Mouse (Mus musculus): Measurements from ENCODE around the gene L3mbtl1. TPM values are rescaled to one million over a fixed set of nuclear protein-coding genes. Genes with fewer than 3 reads are reported as not detected.

The L3mbtl1 gene
- polyA plus RNA-seq, 1 experiment from 2014 or later = 0.41 TPM

DNA sequence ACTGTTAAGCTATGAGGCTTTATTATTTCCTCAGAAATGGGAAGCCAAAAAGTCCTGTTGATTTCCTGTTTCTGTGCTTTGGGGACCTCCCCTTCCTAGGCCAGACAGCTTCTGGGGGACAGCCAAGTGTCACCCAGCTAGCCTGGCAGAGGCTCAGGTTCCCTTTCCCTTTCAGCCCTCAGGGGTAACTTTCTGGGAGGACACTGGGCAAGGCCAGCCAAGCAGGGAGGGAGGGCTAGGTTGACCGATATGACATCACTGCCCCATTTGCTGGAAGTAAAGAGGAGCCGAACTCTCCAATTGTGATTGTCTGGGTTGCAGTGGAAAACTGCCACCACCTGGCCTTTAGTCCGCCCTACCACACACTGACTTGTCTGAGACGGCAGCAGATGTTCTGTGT is 32.7 kb downstream of the L3mbtl1 start:
- H3K27ac ChIP-seq = no peak overlapping the region
- no peak overlapping the region for H3K4me2 ChIP-seq (replicated peaks)
- H3K9me3 ChIP-seq (replicated peaks) = no peaks in the 10 kb centered on the region
- H3K4me3 ChIP-seq = no peak overlapping the region
- H3K4me1 ChIP-seq = peaks cover 26% of the 10 kb centered on the region
- H3K9ac ChIP-seq = no peak overlapping the region
- ATAC-seq (ENCODE audit: low FRiP score) = no peak
- H3K27me3 ChIP-seq = no peaks in the 10 kb centered on the region
- no peaks in the 10 kb centered on the region for H3K36me3 ChIP-seq
- WGBS = 62% methylated on average over 4 of the region's 4 CpGs

DNA sequence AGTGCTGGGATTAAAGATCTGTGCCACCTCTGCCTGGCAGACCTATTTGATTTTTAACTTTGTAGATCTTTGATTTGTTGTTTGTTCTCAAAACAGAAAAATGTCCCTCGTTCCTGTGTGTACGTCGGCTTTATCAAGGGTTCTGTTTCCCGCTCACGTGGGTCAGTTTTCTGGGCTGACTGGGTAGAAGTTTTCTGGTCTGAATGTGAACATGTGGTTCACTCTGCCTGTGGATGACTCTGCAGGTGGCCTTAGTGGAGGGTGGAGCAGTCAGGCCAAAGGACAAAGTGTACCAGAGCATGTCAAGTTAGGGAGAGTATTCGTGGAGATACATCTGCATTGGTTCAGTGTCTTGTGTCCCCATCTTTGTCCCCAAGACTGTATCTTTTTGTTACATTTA is 41.1 kb downstream of the L3mbtl1 start:
- Histone ChIP-seq H3K27me3 (no peaks in the 10 kb centered on the region), H3K36me3 (no peaks in the 10 kb centered on the region), H3K4me2 (replicated peaks) (no peak overlapping the region), H3K9ac (no peak overlapping the region), H3K27ac (no peak overlapping the region), H3K4me3 (no peak overlapping the region), H3K9me3 (replicated peaks) (no peaks in the 10 kb centered on the region), H3K4me1 (no peaks in the 10 kb centered on the region)
- ATAC-seq (ENCODE audit: low FRiP score) = no peak
- WGBS = 92% methylated on average over 6 of the region's 6 CpGs

DNA sequence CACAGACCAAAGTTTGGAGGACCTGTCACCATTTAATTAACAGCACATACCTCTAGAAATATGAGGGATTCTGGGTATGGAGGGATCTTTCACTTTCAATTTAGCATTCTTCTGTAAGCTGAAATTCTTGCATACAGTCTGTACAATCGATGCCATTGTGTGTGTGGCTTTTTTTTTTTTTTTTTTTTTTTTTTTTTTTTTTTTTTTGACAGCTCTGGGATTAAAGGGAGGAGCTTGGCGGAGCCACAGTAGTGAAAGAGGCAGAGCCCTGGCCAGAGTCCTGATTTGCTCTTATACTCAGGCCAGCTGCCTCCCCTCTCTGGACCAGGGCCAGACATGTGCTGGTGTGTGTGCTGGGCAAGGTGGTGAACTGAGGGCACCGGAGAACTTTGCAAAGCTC is 42.7 kb downstream of the L3mbtl1 start:
- Histone ChIP-seq H3K27ac (no peak overlapping the region), H3K4me2 (replicated peaks) (no peak overlapping the region), H3K27me3 (no peaks in the 10 kb centered on the region), H3K9ac (no peak overlapping the region), H3K4me3 (no peak overlapping the region), H3K9me3 (replicated peaks) (no peaks in the 10 kb centered on the region), H3K36me3 (no peaks in the 10 kb centered on the region), H3K4me1 (no peaks in the 10 kb centered on the region)
- no peak for ATAC-seq (ENCODE audit: low FRiP score)
- 63% methylated on average over 3 of the region's 3 CpGs for WGBS

- Histone ChIP-seq H3K36me3 (no peaks in the 10 kb centered on the region), H3K27ac (no peak overlapping the region), H3K4me3 (no peak overlapping the region), H3K4me1 (no peaks in the 10 kb centered on the region), H3K9me3 (replicated peaks) (no peaks in the 10 kb centered on the region), H3K9ac (no peak overlapping the region), H3K4me2 (replicated peaks) (no peak overlapping the region), H3K27me3 (no peaks in the 10 kb centered on the region)
- WGBS = 84% methylated on average over 3 of the region's 3 CpGs
- no peak for ATAC-seq (ENCODE audit: low FRiP score)
Observed at GRCm38 (mm10) chr2:162986764-162987163, 43.5 kb downstream of the L3mbtl1 start.

DNA sequence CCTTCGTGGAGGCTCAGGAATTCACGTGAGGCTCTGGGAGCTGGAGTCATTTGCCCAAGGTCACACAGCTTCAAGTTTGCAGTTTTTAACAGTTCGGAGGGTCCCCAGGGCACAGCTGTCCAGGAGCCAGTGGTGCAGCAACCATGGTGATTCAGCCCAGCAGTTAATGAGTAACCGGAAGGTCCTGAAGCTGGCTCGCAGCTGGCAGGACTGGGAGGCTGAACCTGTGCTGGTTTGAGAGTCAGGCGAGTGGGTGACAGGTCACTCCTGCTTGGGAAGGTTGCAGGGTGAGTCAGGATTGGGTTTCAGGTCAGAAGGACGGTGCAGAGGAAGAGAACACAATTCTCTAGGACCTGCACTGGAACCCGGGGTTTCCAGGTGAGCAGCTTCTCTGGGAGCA is 43.9 kb downstream of the L3mbtl1 start, which contains the start of gene Sgk2:
Sgk2 (plus strand) TSS at position 113 of the 400 bp plus-strand sequence.
- H3K36me3 ChIP-seq = no peaks in the 10 kb centered on the region
- H3K9ac ChIP-seq = no peak within 1 kb of the TSS
- no peak within 1 kb of the TSS for H3K4me2 ChIP-seq (replicated peaks)
- no peaks in the 10 kb centered on the region for H3K9me3 ChIP-seq (replicated peaks)
- no peak within 1 kb of the TSS for H3K4me3 ChIP-seq
- ATAC-seq (ENCODE audit: low FRiP score) = no peak
- 59% methylated on average over 8 of the region's 8 CpGs for WGBS
- no peaks in the 10 kb centered on the region for H3K27me3 ChIP-seq
- no peaks in the 10 kb centered on the region for H3K4me1 ChIP-seq
- H3K27ac ChIP-seq = no peak within 1 kb of the TSS

- H3K36me3 ChIP-seq = no peaks in the 10 kb centered on the region
- no peak overlapping the region for H3K4me3 ChIP-seq
- H3K4me2 ChIP-seq (replicated peaks) = no peak overlapping the region
- no peak for ATAC-seq (ENCODE audit: low FRiP score)
- H3K27me3 ChIP-seq = no peaks in the 10 kb centered on the region
- no peaks in the 10 kb centered on the region for H3K4me1 ChIP-seq
- H3K9me3 ChIP-seq (replicated peaks) = no peaks in the 10 kb centered on the region
- 87% methylated on average over 4 of the region's 4 CpGs for WGBS
- H3K9ac ChIP-seq = no peak overlapping the region
- no peak overlapping the region for H3K27ac ChIP-seq
Observed at GRCm38 (mm10) chr2:162988235-162988634, 45.0 kb downstream of the L3mbtl1 start.

DNA sequence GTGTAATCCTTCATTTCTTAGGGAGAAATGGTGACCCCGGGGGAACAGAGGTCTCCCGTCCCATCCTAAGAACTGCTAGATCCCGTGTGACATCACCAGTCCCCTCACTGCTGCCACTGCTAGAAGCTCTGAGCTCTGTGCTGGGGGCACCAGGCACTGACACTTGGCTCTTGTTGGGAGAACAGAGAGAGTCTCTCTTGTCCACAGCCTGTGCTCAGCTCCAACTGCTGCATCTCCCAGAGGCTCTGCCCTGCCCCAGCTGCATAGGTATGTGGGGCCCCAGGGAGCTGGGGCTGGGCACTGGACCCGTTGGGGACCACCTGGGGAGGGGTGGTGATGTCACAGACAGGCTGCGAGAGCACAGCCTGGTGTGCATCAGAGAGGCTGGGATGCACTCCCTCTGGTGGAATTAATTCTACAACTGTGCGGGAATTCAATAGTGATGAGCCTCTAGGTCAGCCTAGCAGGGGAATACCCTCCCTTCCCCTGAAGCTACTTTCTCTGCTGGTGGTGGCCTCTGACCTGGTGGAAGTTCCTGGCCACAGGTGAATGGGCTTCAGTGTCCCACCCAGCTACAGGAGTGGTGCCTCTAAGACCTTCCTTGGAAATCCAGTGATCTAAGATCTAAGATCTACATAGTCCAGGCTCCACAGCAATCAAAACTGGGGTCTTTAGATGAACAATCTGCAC is 48.3 kb downstream of the L3mbtl1 start:
- Histone ChIP-seq H3K4me3 (no peak overlapping the region), H3K4me2 (replicated peaks) (no peak overlapping the region), H3K4me1 (no peaks in the 10 kb centered on the region), H3K9me3 (replicated peaks) (no peaks in the 10 kb centered on the region), H3K27me3 (0 out of 2 replicates have a peak, but pooled peaks cover 3% of the 10 kb centered on the region), H3K27ac (no peak overlapping the region), H3K9ac (no peak overlapping the region), H3K36me3 (no peaks in the 10 kb centered on the region)
- WGBS = 28% methylated on average over 6 of the region's 6 CpGs
- no peak for ATAC-seq (ENCODE audit: low FRiP score)

DNA sequence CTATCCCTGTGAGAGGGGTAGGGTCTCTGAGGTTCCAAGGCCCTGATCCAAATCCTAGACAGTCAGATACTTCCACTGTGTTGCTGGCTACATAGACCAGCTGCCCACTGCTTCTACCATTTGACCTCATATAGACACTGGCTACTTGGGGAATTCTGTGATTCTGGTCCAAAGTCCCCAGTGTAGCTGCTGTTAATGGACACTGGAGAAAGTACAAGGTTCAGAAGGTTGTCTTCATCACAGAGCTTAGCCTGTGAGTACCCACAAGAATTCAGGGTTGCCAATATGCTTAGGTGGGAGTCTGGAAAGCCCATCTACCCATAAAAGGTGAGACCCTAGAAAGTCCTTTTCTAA is 48.8 kb downstream of the L3mbtl1 start:
- Histone ChIP-seq H3K9ac (no peak overlapping the region), H3K27me3 (0 out of 2 replicates have a peak, but pooled peaks cover 3% of the 10 kb centered on the region), H3K27ac (no peak overlapping the region), H3K36me3 (no peaks in the 10 kb centered on the region), H3K9me3 (replicated peaks) (no peaks in the 10 kb centered on the region), H3K4me3 (no peak overlapping the region), H3K4me1 (no peaks in the 10 kb centered on the region), H3K4me2 (replicated peaks) (no peak overlapping the region)
- ATAC-seq (ENCODE audit: low FRiP score) = no peak

GRCm38 (mm10) chr2:162993881-162994616 is 50.8 kb downstream of the L3mbtl1 start:
- H3K27ac ChIP-seq = no peak overlapping the region
- H3K4me2 ChIP-seq (replicated peaks) = no peak overlapping the region
- no peak overlapping the region for H3K9ac ChIP-seq
- no peak for ATAC-seq (ENCODE audit: low FRiP score)
- H3K27me3 ChIP-seq = 0 out of 2 replicates have a peak, but pooled peaks cover 3% of the 10 kb centered on the region
- no peaks in the 10 kb centered on the region for H3K9me3 ChIP-seq (replicated peaks)
- H3K4me1 ChIP-seq = peaks cover 5% of the 10 kb centered on the region; the same call in 1 of the 2 replicates
- 83% methylated on average over 9 of the region's 9 CpGs for WGBS
- H3K4me3 ChIP-seq = no peak overlapping the region
- H3K36me3 ChIP-seq = no peaks in the 10 kb centered on the region

DNA sequence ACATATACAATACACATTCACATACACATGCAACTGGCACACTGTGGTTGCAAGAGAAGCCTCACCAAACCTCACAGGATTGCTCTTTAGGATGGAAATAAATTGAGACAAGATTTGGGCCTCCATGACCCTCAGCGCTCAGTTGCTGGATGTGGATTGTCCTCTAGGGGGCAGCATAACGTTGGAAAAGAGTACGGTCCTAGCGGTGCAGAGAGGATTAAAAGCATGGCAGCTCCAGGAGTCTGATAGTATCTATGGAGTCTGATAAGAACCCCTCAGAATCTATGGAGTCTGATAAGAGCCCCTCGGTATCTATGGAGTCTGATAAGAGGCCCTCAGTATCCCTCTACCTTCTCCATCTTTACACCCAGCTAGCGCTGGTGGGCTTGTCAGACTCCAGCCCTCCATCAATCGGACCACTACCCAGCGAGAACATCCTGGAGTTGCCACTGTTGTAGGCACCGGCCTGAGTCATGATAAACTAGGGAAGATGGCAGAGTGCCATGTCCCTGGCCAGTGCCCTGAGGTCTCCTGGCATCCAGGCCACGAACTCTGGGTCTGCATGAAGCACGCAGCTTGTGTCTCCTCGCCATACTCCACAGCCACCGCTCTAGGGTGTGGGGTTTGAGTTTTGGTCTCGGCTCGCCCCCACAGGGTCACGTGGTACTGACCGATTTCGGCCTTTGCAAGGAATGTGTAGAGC is 55.4 kb downstream of the L3mbtl1 start:
- H3K4me2 ChIP-seq (replicated peaks) = peak overlapping the region; percentile 39
- 0 out of 2 replicates have a peak, but pooled peaks cover 3% of the 10 kb centered on the region for H3K27me3 ChIP-seq
- peak overlapping the region; percentile 12 for H3K4me3 ChIP-seq
- H3K27ac ChIP-seq = no peak overlapping the region
- no peaks in the 10 kb centered on the region for H3K9me3 ChIP-seq (replicated peaks)
- 29% methylated on average over 18 of the region's 18 CpGs for WGBS
- peaks cover 5% of the 10 kb centered on the region; the same call in 1 of the 2 replicates for H3K4me1 ChIP-seq
- H3K9ac ChIP-seq = no peak overlapping the region
- H3K36me3 ChIP-seq = no peaks in the 10 kb centered on the region
- ATAC-seq (ENCODE audit: low FRiP score) = peak; percentile 56

DNA sequence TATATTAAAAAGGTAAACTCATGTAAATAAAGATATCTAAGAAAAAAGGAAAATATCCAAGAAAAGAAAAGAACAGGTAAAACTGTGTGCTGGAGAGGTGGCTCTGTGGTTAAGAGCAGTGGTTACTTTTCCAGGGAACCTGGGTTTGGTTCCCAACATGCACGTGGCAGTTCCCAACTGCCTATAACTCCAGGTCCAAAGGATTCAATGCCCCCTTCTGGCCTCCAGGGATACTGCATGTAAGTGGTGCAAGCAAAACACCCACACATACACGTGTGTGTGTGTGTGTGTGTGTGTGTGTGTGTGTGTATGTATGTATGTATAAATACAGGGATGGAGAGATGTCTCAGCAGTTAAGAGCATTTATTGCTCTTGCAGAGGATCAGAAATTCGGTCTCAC is 56.5 kb downstream of the L3mbtl1 start:
- Histone ChIP-seq H3K27me3 (no peaks in the 10 kb centered on the region), H3K27ac (no peak overlapping the region), H3K4me3 (no peak overlapping the region), H3K9ac (no peak overlapping the region), H3K9me3 (replicated peaks) (no peaks in the 10 kb centered on the region), H3K4me2 (replicated peaks) (no peak overlapping the region), H3K36me3 (no peaks in the 10 kb centered on the region), H3K4me1 (peaks cover 5% of the 10 kb centered on the region; the same call in 1 of the 2 replicates)
- 39% methylated on average over 3 of the region's 3 CpGs for WGBS
- ATAC-seq (ENCODE audit: low FRiP score) = no peak

DNA sequence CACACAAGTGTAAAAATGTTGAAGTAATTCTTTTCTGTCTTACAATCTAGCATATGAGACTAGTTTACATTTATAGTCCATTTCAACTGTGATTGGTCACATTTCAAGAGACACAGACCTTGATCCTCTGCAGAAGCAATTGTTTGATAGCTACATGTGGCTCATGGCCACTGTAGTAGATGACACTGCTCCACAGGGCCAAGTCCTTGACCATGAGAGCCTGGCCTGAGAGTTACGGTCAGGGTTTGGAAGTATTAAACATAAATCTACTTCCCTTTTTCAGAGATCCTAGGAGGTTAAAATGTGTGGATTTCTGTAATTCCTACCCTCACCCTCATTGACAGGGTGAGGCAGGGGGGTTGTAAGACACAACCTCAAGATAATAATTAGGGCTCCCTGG is 57.8 kb downstream of the L3mbtl1 start:
- 95% methylated on average over 1 of the region's 1 CpGs for WGBS
- no peak overlapping the region for H3K4me2 ChIP-seq (replicated peaks)
- no peak overlapping the region for H3K4me3 ChIP-seq
- no peak overlapping the region for H3K9ac ChIP-seq
- H3K27ac ChIP-seq = no peak overlapping the region
- no peak for ATAC-seq (ENCODE audit: low FRiP score)
- H3K36me3 ChIP-seq = no peaks in the 10 kb centered on the region
- H3K9me3 ChIP-seq (replicated peaks) = no peaks in the 10 kb centered on the region
- no peaks in the 10 kb centered on the region for H3K27me3 ChIP-seq
- H3K4me1 ChIP-seq = peaks cover 5% of the 10 kb centered on the region; the same call in 1 of the 2 replicates
